Mouse (Mus musculus) embryonic fibroblast, embryonic 13.5 days (primary cell): ENCODE results near the gene Ankrd31.

ENCODE experiments used
- CTCF ChIP-seq: IDR thresholded peaks from 2 replicates; pipeline ENCODE4 v1.5.1; 2011; ENCODE audit warnings: mild to moderate bottlenecking, control low read depth, low read length, moderate library complexity, borderline replicate concordance; ENCODE audit not compliant: insufficient read depth
- POLR2A ChIP-seq: IDR thresholded peaks from 2 replicates; pipeline ENCODE4 v1.6.1; 2011; ENCODE audit warnings: low read depth, mild to moderate bottlenecking, control low read depth, low read length, moderate library complexity

DNA sequence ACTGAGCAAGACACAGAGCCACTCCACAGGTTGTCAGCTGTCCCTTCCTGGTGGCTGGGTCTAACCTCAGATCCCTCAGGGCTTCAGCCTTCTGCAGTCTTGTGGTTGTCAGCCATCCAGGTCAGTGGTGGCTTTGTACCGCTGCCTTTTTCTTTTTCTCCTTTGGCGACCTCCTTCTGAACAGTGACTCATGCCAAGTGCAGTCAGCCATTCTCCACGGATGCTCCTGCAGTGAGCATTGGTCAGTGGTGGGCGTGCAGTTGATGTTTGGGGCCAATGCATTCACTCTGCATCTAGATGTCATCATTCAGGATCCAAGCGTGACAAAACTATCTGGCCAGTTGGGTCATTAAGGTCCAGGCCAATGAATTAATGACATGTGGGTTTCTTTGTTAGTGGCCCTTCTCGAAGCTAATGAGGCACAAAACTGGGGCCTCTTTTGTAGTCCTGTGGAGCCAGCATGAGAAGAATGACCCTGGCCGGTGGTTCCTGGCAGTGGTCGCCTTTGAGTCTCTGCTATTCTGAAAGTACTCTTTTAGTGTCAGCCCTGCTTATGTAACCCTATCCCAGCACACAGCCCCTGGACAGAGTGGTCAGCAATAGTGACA lies 180.5 kb downstream of the Ankrd31 start:
- TF ChIP-seq CTCF (no peak), POLR2A (no peak)
